Mouse (Mus musculus): Measurements from ENCODE around the gene Macrod2. TPM values are rescaled to one million over a fixed set of nuclear protein-coding genes. Genes with fewer than 3 reads are reported as not detected.

Macrod2 gene
- polyA plus RNA-seq, 1 experiment = 20.2 TPM

DNA sequence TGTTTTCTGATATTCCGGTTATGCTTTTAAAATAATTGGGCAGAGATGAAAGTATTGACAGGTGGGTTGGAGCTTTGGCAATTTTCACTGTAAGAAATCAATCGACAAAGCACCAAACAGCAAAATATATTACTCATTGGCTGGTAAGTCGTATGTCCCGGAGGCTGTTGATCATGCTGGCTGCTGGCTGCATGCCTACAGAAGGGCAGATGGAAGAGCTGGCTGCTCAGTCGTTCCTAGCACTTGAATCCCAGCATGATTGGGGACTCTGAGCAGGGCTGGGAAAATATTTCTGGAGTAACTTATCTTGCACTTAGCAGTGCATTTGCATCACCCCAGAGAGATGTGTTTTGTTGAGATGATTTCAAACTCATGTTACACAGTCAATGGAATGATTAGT, 1223.1 kb downstream of the Macrod2 start:
- TF ChIP-seq CTCF (IDR thresholded peaks at IDR 0.05; ENCODE audit: borderline replicate concordance, insufficient read depth, low read depth, low read length) (no peak), POLR2A (IDR thresholded peaks at IDR 0.05; ENCODE audit: borderline replicate concordance, insufficient read depth, low read length) (no peak)
- peak; percentile 89 to 94 for DNase-seq
- Histone ChIP-seq H3K4me3 (replicated peaks; ENCODE audit: insufficient read depth, low read depth, low read length) (no peak overlapping the region), H3K4me1 (ENCODE audit: control insufficient read depth, insufficient read depth, low read length) (peaks cover 6% of the 10 kb centered on the region; the same call in 1 of the 2 replicates), H3K27me3 (ENCODE audit: control insufficient read depth, insufficient read depth, low read length) (no peaks in the 10 kb centered on the region), H3K27ac (ENCODE audit: insufficient read depth, low read length) (no peak overlapping the region)
- 8% methylated on average over 5 of the region's 5 CpGs for WGBS

DNA sequence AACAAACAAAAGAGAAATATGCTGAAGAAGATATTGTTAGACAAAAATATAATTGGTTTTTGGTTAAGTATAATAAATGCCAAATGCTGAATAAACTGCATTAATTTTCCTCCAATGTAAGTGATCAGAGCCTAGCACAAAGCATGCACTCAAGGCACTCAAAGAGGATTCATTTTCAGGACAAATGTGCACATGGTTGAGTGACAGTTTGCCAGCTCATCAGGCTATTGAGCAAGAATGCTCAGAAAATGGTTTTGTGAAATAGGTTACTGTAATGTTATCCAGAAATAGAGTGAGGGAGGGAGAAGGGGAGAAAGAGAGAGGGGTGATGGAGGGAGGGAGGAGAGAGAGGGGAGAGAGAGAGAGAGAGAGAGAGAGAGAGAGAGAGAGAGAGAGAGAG, 1268.9 kb downstream of the Macrod2 start:
- TF ChIP-seq CTCF (IDR thresholded peaks at IDR 0.05; ENCODE audit: borderline replicate concordance, insufficient read depth, low read depth, low read length) = no peak
- DNase-seq = no peak

DNA sequence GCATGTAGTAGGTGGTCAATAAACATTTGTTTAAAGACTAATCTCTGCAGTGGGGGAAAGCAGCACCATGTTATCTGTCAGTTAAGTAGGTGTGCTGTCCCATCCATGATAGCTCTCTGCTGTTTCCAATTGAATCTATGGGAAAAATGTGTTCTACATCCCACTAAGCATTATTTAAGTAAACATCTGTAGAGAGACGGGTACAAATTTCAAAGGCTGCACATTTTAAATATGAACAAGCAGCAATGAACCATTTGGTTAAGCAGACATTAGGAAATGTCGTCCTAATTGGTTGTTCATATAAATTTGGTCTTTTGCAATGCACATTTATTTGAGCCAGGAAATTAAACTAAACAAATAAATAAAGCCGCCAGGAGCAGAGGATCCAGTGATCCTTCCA, 1277.7 kb downstream of the Macrod2 start:
- no peak overlapping the region for H3K27ac ChIP-seq (ENCODE audit: insufficient read depth, low read length)
- no peak for DNase-seq
- no peak overlapping the region for H3K4me3 ChIP-seq (replicated peaks; ENCODE audit: insufficient read depth, low read depth, low read length)
- H3K27me3 ChIP-seq (ENCODE audit: control insufficient read depth, insufficient read depth, low read length) = no peaks in the 10 kb centered on the region
- TF ChIP-seq CTCF (IDR thresholded peaks at IDR 0.05; ENCODE audit: borderline replicate concordance, insufficient read depth, low read depth, low read length) = no peak
- no peak for TF ChIP-seq POLR2A (IDR thresholded peaks at IDR 0.05; ENCODE audit: borderline replicate concordance, insufficient read depth, low read length)
- 92% methylated on average over 3 of the region's 3 CpGs for WGBS
- no peaks in the 10 kb centered on the region for H3K4me1 ChIP-seq (ENCODE audit: control insufficient read depth, insufficient read depth, low read length)

More for the DNA sequence above, 1268.9 kb downstream of the Macrod2 start:
- no peaks in the 10 kb centered on the region for H3K27me3 ChIP-seq (ENCODE audit: control insufficient read depth, insufficient read depth, low read length)
- H3K27ac ChIP-seq (ENCODE audit: insufficient read depth, low read length) = no peak overlapping the region
- H3K4me3 ChIP-seq (replicated peaks; ENCODE audit: insufficient read depth, low read depth, low read length) = no peak overlapping the region
- no peaks in the 10 kb centered on the region for H3K4me1 ChIP-seq (ENCODE audit: control insufficient read depth, insufficient read depth, low read length)

DNA sequence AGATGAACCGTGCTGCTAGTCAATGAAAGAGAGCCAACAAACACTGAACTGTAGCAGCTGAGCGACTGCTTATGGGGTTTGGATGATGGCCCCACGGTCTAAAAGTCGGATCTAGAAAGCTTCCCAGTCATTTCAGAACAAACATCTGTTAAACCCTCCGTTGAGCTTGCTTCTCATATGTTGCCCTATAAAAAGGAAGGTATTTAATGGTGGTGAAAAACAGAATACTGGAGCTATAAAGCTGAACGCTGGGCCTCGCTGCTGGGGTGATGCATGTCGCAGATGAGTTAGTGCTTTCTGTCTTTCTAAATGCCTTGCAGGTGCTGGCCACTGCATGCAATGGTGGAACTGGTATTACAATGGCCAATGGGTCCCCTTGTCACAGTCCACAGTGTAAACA, 1278.3 kb downstream of the Macrod2 start:
- Histone ChIP-seq H3K4me1 (ENCODE audit: control insufficient read depth, insufficient read depth, low read length) (no peaks in the 10 kb centered on the region), H3K27me3 (ENCODE audit: control insufficient read depth, insufficient read depth, low read length) (no peaks in the 10 kb centered on the region), H3K27ac (ENCODE audit: insufficient read depth, low read length) (no peak overlapping the region), H3K4me3 (replicated peaks; ENCODE audit: insufficient read depth, low read depth, low read length) (no peak overlapping the region)
- no peak for TF ChIP-seq POLR2A (IDR thresholded peaks at IDR 0.05; ENCODE audit: borderline replicate concordance, insufficient read depth, low read length)
- no peak for TF ChIP-seq CTCF (IDR thresholded peaks at IDR 0.05; ENCODE audit: borderline replicate concordance, insufficient read depth, low read depth, low read length)
- WGBS = 72% methylated on average over 8 of the region's 8 CpGs
- DNase-seq = no peak

DNA sequence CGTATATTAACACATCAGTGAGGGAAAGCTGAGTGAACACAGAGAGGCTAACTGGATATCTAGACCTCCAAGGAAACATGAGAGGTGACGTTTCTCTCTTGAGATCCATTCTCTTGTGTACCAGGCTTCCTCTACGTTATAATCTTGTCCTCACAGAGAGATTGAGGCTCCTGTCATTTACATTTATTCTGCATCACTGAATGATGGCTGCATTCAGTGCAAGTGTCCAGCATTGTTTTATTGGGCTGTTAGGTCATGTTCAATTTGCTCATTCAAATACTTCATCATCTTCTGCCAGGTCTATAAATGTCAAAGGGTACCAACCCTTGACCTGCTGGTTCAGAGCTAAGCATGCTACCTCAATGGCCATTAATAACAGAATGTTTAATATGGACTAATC, 1302.4 kb downstream of the Macrod2 start:
- TF ChIP-seq POLR2A (IDR thresholded peaks at IDR 0.05; ENCODE audit: borderline replicate concordance, insufficient read depth, low read length) (no peak), CTCF (IDR thresholded peaks at IDR 0.05; ENCODE audit: borderline replicate concordance, insufficient read depth, low read depth, low read length) (no peak)
- Histone ChIP-seq H3K27ac (ENCODE audit: insufficient read depth, low read length) (no peak overlapping the region), H3K27me3 (ENCODE audit: control insufficient read depth, insufficient read depth, low read length) (no peaks in the 10 kb centered on the region), H3K4me3 (replicated peaks; ENCODE audit: insufficient read depth, low read depth, low read length) (no peak overlapping the region), H3K4me1 (ENCODE audit: control insufficient read depth, insufficient read depth, low read length) (peaks cover 3% of the 10 kb centered on the region; the same call in 1 of the 2 replicates)
- WGBS = 70% methylated on average over 3 of the region's 3 CpGs
- no peak for DNase-seq

DNA sequence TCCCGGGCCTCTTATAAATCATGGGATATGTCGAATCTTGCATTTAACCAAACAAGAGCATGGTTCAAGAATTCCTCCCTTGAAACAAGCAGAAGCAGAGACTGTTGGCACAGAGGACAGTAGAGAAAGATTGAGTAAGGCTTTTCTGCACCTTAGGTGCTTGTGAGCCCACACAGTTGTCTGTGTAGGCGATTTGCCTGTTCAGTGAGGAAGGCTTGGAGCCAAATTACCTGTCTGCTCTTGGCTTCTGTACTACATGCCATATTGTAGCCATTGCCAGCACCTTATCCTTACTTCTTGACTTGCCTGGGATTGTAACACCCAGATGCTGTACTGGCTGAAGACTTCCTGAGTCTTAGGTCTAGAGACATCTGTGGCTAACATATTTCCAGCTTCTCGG, 1303.2 kb downstream of the Macrod2 start:
- WGBS = 54% methylated on average over 4 of the region's 4 CpGs
- no peak for TF ChIP-seq CTCF (IDR thresholded peaks at IDR 0.05; ENCODE audit: borderline replicate concordance, insufficient read depth, low read depth, low read length)

DNA sequence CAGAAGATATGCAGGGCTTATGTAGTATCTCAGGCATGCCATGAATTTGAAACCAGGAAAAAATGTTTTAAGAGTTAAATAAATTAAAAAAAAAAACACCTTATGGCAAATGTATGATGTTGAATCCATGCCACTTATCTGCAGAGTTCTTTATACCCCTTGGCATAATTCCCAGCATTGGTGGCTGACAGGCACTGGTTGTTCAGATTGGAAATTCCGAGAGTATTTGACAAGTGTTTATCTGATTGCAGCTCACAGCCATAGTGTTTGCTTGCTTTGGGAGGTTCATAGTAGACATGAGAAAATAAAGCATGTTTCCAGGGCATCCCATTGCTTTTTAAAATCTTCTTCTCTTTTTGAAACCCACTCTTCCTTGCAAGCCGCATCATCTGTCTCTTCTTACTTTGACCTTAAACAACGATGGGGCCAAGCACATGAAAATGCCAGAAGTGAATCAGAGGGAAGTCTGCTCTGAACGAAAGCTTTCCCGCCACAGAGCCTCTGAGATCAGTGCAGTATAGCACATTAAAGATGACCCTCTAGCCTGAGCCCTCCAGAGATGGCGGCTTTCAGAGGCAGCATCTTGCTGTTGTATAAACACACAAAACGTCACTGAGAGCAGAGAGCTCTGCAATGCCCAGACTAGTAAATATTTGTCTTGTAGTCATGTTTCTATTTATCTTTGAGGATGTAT, 1305.8 kb downstream of the Macrod2 start:
- Histone ChIP-seq H3K27me3 (ENCODE audit: control insufficient read depth, insufficient read depth, low read length) (no peaks in the 10 kb centered on the region), H3K4me3 (replicated peaks; ENCODE audit: insufficient read depth, low read depth, low read length) (no peak overlapping the region), H3K4me1 (ENCODE audit: control insufficient read depth, insufficient read depth, low read length) (peaks cover 3% of the 10 kb centered on the region; the same call in 1 of the 2 replicates), H3K27ac (ENCODE audit: insufficient read depth, low read length) (no peak overlapping the region)
- DNase-seq = no peak
- WGBS = 71% methylated on average over 7 of the region's 7 CpGs
- TF ChIP-seq CTCF (IDR thresholded peaks at IDR 0.05; ENCODE audit: borderline replicate concordance, insufficient read depth, low read depth, low read length) (no peak), POLR2A (IDR thresholded peaks at IDR 0.05; ENCODE audit: borderline replicate concordance, insufficient read depth, low read length) (no peak)

More for the DNA sequence above, 1303.2 kb downstream of the Macrod2 start:
- H3K27me3 ChIP-seq (ENCODE audit: control insufficient read depth, insufficient read depth, low read length) = no peaks in the 10 kb centered on the region
- no peak overlapping the region for H3K4me3 ChIP-seq (replicated peaks; ENCODE audit: insufficient read depth, low read depth, low read length)
- H3K27ac ChIP-seq (ENCODE audit: insufficient read depth, low read length) = no peak overlapping the region
- DNase-seq = peak; percentile 14 to 50
- H3K4me1 ChIP-seq (ENCODE audit: control insufficient read depth, insufficient read depth, low read length) = peaks cover 3% of the 10 kb centered on the region; the same call in 1 of the 2 replicates

DNA sequence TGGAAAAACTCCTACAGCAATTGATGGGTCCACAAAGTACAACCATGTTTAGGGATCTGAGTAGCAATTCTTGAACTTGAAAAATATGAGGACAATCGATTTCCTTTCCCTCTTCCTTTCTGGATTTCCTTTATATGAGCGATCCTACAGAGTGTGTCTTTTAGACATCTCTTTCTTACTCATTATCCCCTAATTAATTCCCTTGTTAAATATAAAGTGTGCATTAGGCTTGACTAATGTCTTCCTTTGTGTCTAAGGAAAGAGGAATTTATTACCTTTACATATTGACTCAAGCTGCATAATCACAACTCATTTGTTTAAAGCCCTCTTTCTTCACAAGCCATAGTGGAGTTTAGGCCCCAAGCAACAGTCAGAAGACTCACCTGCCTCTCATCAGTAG, 1316.7 kb downstream of the Macrod2 start:
- H3K27me3 ChIP-seq (ENCODE audit: control insufficient read depth, insufficient read depth, low read length) = no peaks in the 10 kb centered on the region
- H3K27ac ChIP-seq (ENCODE audit: insufficient read depth, low read length) = no peak overlapping the region
- 80% methylated on average over 2 of the region's 2 CpGs for WGBS

More for the DNA sequence above, 1316.7 kb downstream of the Macrod2 start:
- no peak for DNase-seq
- no peak overlapping the region for H3K4me3 ChIP-seq (replicated peaks; ENCODE audit: insufficient read depth, low read depth, low read length)
- no peaks in the 10 kb centered on the region for H3K4me1 ChIP-seq (ENCODE audit: control insufficient read depth, insufficient read depth, low read length)
- TF ChIP-seq POLR2A (IDR thresholded peaks at IDR 0.05; ENCODE audit: borderline replicate concordance, insufficient read depth, low read length) (no peak), CTCF (IDR thresholded peaks at IDR 0.05; ENCODE audit: borderline replicate concordance, insufficient read depth, low read depth, low read length) (no peak)

All from cerebellum, adult 2 months (tissue).